Mouse (Mus musculus) liver, embryonic 14.5 days (tissue): ENCODE data around the gene Inpp4b.

ENCODE experiments used
- CTCF ChIP-seq: IDR thresholded peaks from 2 replicates; pipeline ENCODE4 v1.5.1; 2016; ENCODE audit warnings: antibody characterized with exemption, low read depth, control low read depth
- EP300 ChIP-seq: IDR thresholded peaks from 2 replicates; pipeline ENCODE4 v1.6.1; 2016; ENCODE audit warnings: antibody characterized with exemption, low read depth

DNA sequence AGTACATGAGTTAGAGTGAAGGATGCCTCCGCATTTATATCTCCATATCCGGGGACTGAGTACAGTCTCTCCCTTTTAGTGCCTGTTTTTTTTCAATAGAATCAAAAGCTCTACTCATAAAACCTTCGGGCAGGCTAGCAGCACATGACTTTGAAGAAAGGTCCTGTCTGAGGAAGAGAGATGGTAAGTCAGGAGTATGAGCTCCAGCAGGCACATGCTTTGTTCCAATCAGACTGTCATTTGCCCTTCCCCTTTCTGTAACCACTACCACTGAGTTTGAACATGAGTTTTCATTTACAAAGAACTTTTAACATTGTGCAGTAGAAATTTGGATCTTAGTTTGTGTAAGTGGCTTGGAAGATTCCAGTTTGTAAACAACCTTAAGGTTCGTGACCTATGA lies 223.1 kb downstream of the Inpp4b start:
- TF ChIP-seq CTCF, result no peak
- no peak for TF ChIP-seq EP300
